Mouse (Mus musculus): Measurements from ENCODE around the gene Chrna9. TPM values are rescaled to one million over a fixed set of nuclear protein-coding genes. Genes with fewer than 3 reads are reported as not detected.

Gene Chrna9
- polyA plus RNA-seq, 1 experiment from 2014 or later = not detected

DNA sequence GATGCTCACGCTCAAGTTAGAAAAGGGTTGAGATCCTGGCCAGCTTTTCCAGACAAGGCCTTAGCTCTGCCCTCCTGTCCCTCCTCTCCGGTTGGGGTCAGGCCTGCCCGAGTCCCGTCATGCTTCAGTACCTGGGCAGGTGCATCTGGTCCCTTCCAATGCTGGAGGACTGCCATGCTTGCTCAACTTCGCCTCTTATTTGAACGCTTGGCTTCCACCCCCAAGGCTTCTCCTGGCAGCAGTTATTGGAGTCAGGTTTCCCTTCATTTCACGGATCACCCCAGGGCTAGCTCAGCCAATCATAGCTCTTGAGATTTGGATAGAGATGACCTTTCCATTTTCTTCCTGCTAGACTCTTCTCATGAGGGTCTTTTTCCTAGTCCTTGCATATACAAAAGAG, 65.4 kb downstream of the Chrna9 start:
- Histone ChIP-seq H3K27me3 (no peaks in the 10 kb centered on the region), H3K36me3 (no peaks in the 10 kb centered on the region), H3K4me1 (peaks cover 10% of the 10 kb centered on the region; the same call in 1 of the 2 replicates), H3K9me3 (no peaks in the 10 kb centered on the region), H3K4me3 (no peak overlapping the region), H3K4me2 (no peak overlapping the region), H3K27ac (no peak overlapping the region), H3K9ac (no peak overlapping the region)
- 52% methylated on average over 7 of the region's 7 CpGs for WGBS
- no peak for ATAC-seq (ENCODE audit: insufficient number of reproducible peaks, insufficient read depth, low FRiP score, low TSS enrichment, low read depth)

- 49% methylated on average over 6 of the region's 6 CpGs for WGBS
- no peak for ATAC-seq (ENCODE audit: insufficient number of reproducible peaks, insufficient read depth, low FRiP score, low TSS enrichment, low read depth)
- Histone ChIP-seq H3K36me3 (no peaks in the 10 kb centered on the region), H3K9ac (no peak overlapping the region), H3K27me3 (no peaks in the 10 kb centered on the region), H3K4me3 (no peak overlapping the region), H3K27ac (no peak overlapping the region), H3K4me2 (no peak overlapping the region), H3K9me3 (no peaks in the 10 kb centered on the region), H3K4me1 (peaks cover 10% of the 10 kb centered on the region; the same call in 1 of the 2 replicates)
These were observed 65.9 kb downstream of the Chrna9 start for GRCm38 (mm10) chr5:66000567-66001125.

GRCm38 (mm10) chr5:66001232-66001631, 66.5 kb downstream of the Chrna9 start:
- Histone ChIP-seq H3K27ac (no peak overlapping the region), H3K27me3 (no peaks in the 10 kb centered on the region), H3K4me1 (peaks cover 10% of the 10 kb centered on the region; the same call in 1 of the 2 replicates), H3K4me3 (no peak overlapping the region), H3K4me2 (no peak overlapping the region), H3K36me3 (no peaks in the 10 kb centered on the region), H3K9ac (no peak overlapping the region), H3K9me3 (no peaks in the 10 kb centered on the region)
- WGBS = 65% methylated on average over 5 of the region's 5 CpGs
- ATAC-seq (ENCODE audit: insufficient number of reproducible peaks, insufficient read depth, low FRiP score, low TSS enrichment, low read depth) = no peak

DNA sequence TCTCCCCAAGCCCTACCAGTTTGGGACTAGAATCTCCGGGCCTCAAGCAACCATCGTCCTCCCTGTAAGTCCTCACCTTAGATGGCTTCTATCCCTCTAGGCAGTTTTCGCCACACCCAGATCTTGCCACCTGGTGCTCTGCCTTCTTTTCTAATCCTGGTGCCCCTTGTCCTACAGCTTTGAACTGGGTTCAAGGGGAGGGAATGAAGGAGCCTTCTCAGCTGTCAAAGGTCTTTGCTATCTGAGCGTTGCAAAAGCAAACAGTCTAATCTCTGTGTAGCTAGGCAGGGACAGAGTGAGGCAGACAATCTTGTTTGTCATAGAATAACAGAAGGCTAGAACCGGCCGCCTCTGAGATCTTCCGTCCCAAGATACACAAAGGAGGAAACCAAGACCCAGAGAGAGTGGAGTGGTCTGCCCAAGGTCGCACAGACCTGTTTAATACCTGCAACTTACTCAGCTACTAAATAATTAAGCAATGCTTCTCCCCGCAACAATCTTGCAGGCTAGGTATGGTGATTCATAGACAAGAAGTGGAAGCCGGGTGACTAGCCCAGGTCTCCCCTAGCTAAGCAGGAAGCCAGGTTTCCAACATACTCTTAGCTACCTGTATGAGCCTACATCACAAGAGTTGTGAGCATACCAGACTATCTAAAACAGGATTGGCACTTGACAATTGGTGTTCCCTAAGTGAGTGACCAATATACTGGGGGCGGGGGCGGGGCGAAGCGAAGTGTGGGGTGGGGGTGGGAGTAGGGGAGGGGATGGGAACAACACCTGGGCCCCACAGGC, 69.6 kb downstream of the Chrna9 start, which contains the start of gene 9130230L23Rik:
9130230L23Rik (minus strand) TSS at position 152 of the 792 bp plus-strand sequence.
- no peak within 1 kb of the TSS for H3K4me2 ChIP-seq
- H3K36me3 ChIP-seq = no peaks in the 10 kb centered on the region
- H3K27me3 ChIP-seq = no peaks in the 10 kb centered on the region
- H3K9me3 ChIP-seq = no peaks in the 10 kb centered on the region
- no peak within 1 kb of the TSS for H3K9ac ChIP-seq
- no peak within 1 kb of the TSS for H3K4me3 ChIP-seq
- 59% methylated on average over 14 of the region's 14 CpGs for WGBS
- H3K27ac ChIP-seq = no peak within 1 kb of the TSS
- H3K4me1 ChIP-seq = peaks cover 10% of the 10 kb centered on the region; the same call in 1 of the 2 replicates
- ATAC-seq (ENCODE audit: insufficient number of reproducible peaks, insufficient read depth, low FRiP score, low TSS enrichment, low read depth) = no peak

GRCm38 (mm10) chr5:66005041-66005678, 70.4 kb downstream of the Chrna9 start:
- no peak overlapping the region for H3K27ac ChIP-seq
- no peak overlapping the region for H3K4me2 ChIP-seq
- no peak overlapping the region for H3K4me3 ChIP-seq
- WGBS = 40% methylated on average over 16 of the region's 16 CpGs
- H3K4me1 ChIP-seq = peaks cover 6% of the 10 kb centered on the region; the same call in 1 of the 2 replicates
- H3K9me3 ChIP-seq = no peaks in the 10 kb centered on the region
- no peaks in the 10 kb centered on the region for H3K27me3 ChIP-seq
- H3K36me3 ChIP-seq = no peaks in the 10 kb centered on the region
- no peak for ATAC-seq (ENCODE audit: insufficient number of reproducible peaks, insufficient read depth, low FRiP score, low TSS enrichment, low read depth)
- H3K9ac ChIP-seq = no peak overlapping the region

GRCm38 (mm10) chr5:66008245-66008967, 73.7 kb downstream of the Chrna9 start:
- H3K27ac ChIP-seq = no peak overlapping the region
- no peak overlapping the region for H3K9ac ChIP-seq
- no peak overlapping the region for H3K4me3 ChIP-seq
- ATAC-seq (ENCODE audit: insufficient number of reproducible peaks, insufficient read depth, low FRiP score, low TSS enrichment, low read depth) = no peak
- WGBS = 73% methylated on average over 15 of the region's 15 CpGs
- no peaks in the 10 kb centered on the region for H3K36me3 ChIP-seq
- H3K4me1 ChIP-seq = no peaks in the 10 kb centered on the region
- H3K27me3 ChIP-seq = no peaks in the 10 kb centered on the region
- no peak overlapping the region for H3K4me2 ChIP-seq
- no peaks in the 10 kb centered on the region for H3K9me3 ChIP-seq

DNA sequence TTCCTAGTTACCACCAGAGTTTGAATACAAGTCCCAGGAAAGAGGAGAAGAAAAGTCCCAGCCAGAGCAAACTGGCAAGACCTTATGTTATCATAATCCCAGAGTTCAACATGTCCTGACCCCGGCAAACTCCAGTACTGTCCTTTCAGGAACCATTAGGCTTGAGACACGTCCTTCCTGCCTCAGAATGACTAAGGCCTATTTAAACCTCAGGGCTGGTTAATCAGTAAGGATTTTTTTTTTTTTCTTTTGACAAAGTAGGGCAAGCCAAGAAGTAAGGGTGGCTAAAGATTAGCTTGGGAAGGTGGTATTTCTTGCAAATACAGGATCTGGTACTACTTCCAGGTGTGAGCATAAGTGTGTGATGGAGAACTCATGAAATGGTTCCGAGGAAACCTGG, 79.3 kb downstream of the Chrna9 start:
- H3K9me3 ChIP-seq = no peaks in the 10 kb centered on the region
- H3K27ac ChIP-seq = no peak overlapping the region
- no peaks in the 10 kb centered on the region for H3K4me1 ChIP-seq
- 78% methylated on average over 3 of the region's 3 CpGs for whole genome bisulfite sequencing
- no peak overlapping the region for H3K9ac ChIP-seq
- ATAC-seq (ENCODE audit: insufficient number of reproducible peaks, insufficient read depth, low FRiP score, low TSS enrichment, low read depth) = no peak
- no peak overlapping the region for H3K4me3 ChIP-seq
- H3K4me2 ChIP-seq = no peak overlapping the region
- no peaks in the 10 kb centered on the region for H3K36me3 ChIP-seq
- no peaks in the 10 kb centered on the region for H3K27me3 ChIP-seq

DNA sequence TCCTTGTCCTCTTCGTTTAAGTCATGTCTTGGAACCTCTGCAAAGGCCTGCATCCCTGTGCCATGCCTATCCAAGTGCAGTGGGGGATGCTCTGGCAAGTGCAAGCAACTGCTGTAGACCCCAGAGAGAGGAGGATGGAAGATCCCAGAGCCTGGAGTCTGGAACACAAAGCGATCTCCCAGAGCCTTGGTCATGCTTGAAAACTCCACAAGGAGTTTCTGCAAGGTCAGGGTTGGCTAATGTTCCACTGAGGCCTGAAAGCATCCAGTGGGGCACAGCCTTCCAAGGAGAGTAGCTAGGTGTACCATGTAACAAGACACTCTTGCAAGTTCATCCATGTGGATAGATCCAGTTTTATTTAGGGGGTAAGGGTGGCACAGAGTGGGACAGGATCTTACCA, 79.7 kb downstream of the Chrna9 start:
- Histone ChIP-seq H3K4me1 (no peaks in the 10 kb centered on the region), H3K4me3 (no peak overlapping the region), H3K9me3 (no peaks in the 10 kb centered on the region), H3K27me3 (no peaks in the 10 kb centered on the region), H3K36me3 (no peaks in the 10 kb centered on the region), H3K27ac (no peak overlapping the region), H3K4me2 (no peak overlapping the region), H3K9ac (no peak overlapping the region)
- no peak for ATAC-seq (ENCODE audit: insufficient number of reproducible peaks, insufficient read depth, low FRiP score, low TSS enrichment, low read depth)
- 83% methylated on average over 2 of the region's 2 CpGs for WGBS

DNA sequence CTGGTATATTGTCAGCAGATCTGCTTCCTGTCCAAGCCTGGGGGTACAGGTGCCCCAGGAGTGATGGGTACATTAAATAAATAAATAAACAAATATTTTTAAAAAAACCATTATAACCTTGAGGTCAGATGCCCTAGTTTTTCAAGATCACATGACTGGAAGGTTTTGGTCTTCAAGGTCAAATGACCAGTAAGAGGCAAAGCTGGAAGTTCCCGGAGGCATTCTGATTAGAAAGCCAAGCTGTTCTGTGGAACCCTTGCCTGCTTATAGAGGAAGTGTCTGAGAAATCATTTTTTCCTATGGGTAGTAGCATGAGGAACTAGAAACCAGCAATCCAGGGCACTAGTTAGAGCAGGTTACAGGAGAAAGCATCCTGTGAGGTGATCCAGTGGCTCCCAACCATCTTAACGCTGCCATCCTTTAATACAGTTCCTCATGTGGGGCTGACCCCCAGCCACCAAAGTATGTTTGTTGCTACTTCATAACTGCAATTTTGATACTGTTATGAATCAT, 80.8 kb downstream of the Chrna9 start:
- ATAC-seq (ENCODE audit: insufficient number of reproducible peaks, insufficient read depth, low FRiP score, low TSS enrichment, low read depth) = no peak

GRCm38 (mm10) chr5:66026796-66027195, 92.1 kb downstream of the Chrna9 start:
- Histone ChIP-seq H3K27me3 (no peaks in the 10 kb centered on the region), H3K9ac (no peak overlapping the region), H3K27ac (no peak overlapping the region), H3K4me3 (no peak overlapping the region), H3K9me3 (peaks cover 13% of the 10 kb centered on the region; the same call in 1 of the 2 replicates), H3K4me2 (no peak overlapping the region), H3K4me1 (no peaks in the 10 kb centered on the region), H3K36me3 (peaks cover 23% of the 10 kb centered on the region)
- ATAC-seq (ENCODE audit: insufficient number of reproducible peaks, insufficient read depth, low FRiP score, low TSS enrichment, low read depth) = no peak; the same call in 1 of the 2 replicates
- 97% methylated on average over 31 of the region's 31 CpGs for WGBS

More for the DNA sequence above, 80.8 kb downstream of the Chrna9 start:
- Histone ChIP-seq H3K4me3 (no peak overlapping the region), H3K27ac (no peak overlapping the region), H3K36me3 (no peaks in the 10 kb centered on the region), H3K9ac (no peak overlapping the region), H3K4me1 (no peaks in the 10 kb centered on the region), H3K4me2 (no peak overlapping the region), H3K9me3 (no peaks in the 10 kb centered on the region), H3K27me3 (no peaks in the 10 kb centered on the region)
- 88% methylated on average over 2 of the region's 2 CpGs for WGBS

Data from embryonic facial prominence, embryonic 13.5 days (tissue).